Mouse (Mus musculus): ENCODE data around the gene Atoh7. TPM values are rescaled to one million over a fixed set of nuclear protein-coding genes. Genes with fewer than 3 reads are reported as not detected.

Atoh7 gene
- total and polyA plus RNA-seq, 3 experiments = not detected

- H3K9me3 ChIP-seq (replicated peaks; ENCODE audit: insufficient read depth, low read length) = no peaks in the 10 kb centered on the region
- no peak overlapping the region for H3K27ac ChIP-seq (ENCODE audit: control insufficient read depth, low read depth, low read length)
- no peaks in the 10 kb centered on the region; a peak in 1 of 4 replicates for H3K27me3 ChIP-seq (ENCODE audit: control insufficient read depth in 1 of 2, insufficient read depth in 2 of 2, low read length in 2 of 2)
- H3K4me3 ChIP-seq (ENCODE audit: control insufficient read depth in 1 of 2, insufficient read depth in 1 of 2, low read depth in 2 of 2, low read length in 2 of 2) = no peak overlapping the region
- TF ChIP-seq ZKSCAN1 (IDR thresholded peaks at IDR 0.05; ENCODE audit: low read depth, low read length) = no peak
- no peak overlapping the region for H3K9ac ChIP-seq (ENCODE audit: control insufficient read depth, low read depth, low read length, poor library complexity, severe bottlenecking)
- no peaks in the 10 kb centered on the region for H3K4me1 ChIP-seq (ENCODE audit: control insufficient read depth in 1 of 2, insufficient read depth in 2 of 2, low read length in 2 of 2)
- no peaks in the 10 kb centered on the region for H3K79me2 ChIP-seq (ENCODE audit: control insufficient read depth, insufficient read depth, low read length, poor library complexity)
- no peaks in the 10 kb centered on the region for H3K36me3 ChIP-seq (ENCODE audit: control insufficient read depth in 1 of 2, insufficient read depth in 2 of 2, low read length in 2 of 2)
- DNase-seq (ENCODE audit: low read depth, low spot score) = no peak
Observed at GRCm38 (mm10) chr10:63092616-63093550, 6.6 kb upstream of the Atoh7 start.

DNA sequence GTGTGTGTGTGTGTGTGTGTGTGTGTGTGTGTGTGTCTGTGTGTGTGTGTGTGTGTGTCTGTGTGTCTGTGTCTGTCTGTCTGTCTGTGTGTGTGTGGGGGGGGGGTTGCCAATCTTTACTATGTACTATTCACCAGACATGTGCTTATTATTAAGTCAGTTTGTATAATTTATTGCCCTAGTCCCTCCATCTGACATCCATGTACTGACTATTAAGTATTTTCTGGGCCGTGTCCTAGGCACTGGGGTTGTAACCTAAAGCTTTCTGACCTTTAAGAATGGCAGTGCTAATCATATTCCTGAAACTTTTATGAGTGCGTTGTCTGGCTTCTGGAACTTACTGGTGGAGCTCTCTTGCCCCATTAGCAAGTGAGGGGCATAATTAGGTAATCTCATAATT lies 2.7 kb upstream of the Atoh7 start:
- no peak overlapping the region for H3K27ac ChIP-seq (ENCODE audit: control insufficient read depth, low read depth, low read length)
- TF ChIP-seq CTCF (IDR thresholded peaks at IDR 0.05 in 2 of 3, conservative IDR thresholded peaks at IDR 0.05 in 1 of 3; ENCODE audit: control insufficient read depth in 1 of 3, insufficient read depth in 1 of 3, low read depth in 2 of 3, low read length in 3 of 3, poor library complexity in 1 of 3, severe bottlenecking in 1 of 3) (no peak), GATA1 (IDR thresholded peaks at IDR 0.05; ENCODE audit: low read depth, low read length) (no peak), HCFC1 (IDR thresholded peaks at IDR 0.05; ENCODE audit: low read depth, low read length) (no peak), E2F4 (IDR thresholded peaks at IDR 0.05; ENCODE audit: borderline replicate concordance, low read depth, low read length) (no peak), MXI1 (IDR thresholded peaks at IDR 0.05; ENCODE audit: low read depth, low read length) (no peak), CHD1 (IDR thresholded peaks at IDR 0.05; ENCODE audit: low read depth, low read length) (no peak), UBTF (IDR thresholded peaks at IDR 0.05; ENCODE audit: borderline replicate concordance, insufficient read depth, low read depth, low read length) (no peak), GABPA (IDR thresholded peaks at IDR 0.05; ENCODE audit: low read depth, low read length) (no peak), NRF1 (IDR thresholded peaks at IDR 0.05; ENCODE audit: insufficient read depth, low read depth, low read length, poor library complexity, severe bottlenecking) (no peak), NELFE (IDR thresholded peaks at IDR 0.05; ENCODE audit: low read depth, low read length) (no peak), POLR2AphosphoS2 (IDR thresholded peaks at IDR 0.05; ENCODE audit: low read length) (no peak), BHLHE40 (IDR thresholded peaks at IDR 0.05; ENCODE audit: borderline replicate concordance, low read depth, low read length) (no peak)
- H3K9me3 ChIP-seq (replicated peaks; ENCODE audit: insufficient read depth, low read length) = no peaks in the 10 kb centered on the region
- no peaks in the 10 kb centered on the region for H3K79me2 ChIP-seq (ENCODE audit: control insufficient read depth, insufficient read depth, low read length, poor library complexity)
- no peak overlapping the region for H3K9ac ChIP-seq (ENCODE audit: control insufficient read depth, low read depth, low read length, poor library complexity, severe bottlenecking)
- no peak overlapping the region for H3K4me3 ChIP-seq (ENCODE audit: control insufficient read depth in 1 of 2, insufficient read depth in 1 of 2, low read depth in 2 of 2, low read length in 2 of 2)
- H3K36me3 ChIP-seq (ENCODE audit: control insufficient read depth in 1 of 2, insufficient read depth in 2 of 2, low read length in 2 of 2) = no peaks in the 10 kb centered on the region
- H3K4me1 ChIP-seq (ENCODE audit: control insufficient read depth in 1 of 2, insufficient read depth in 2 of 2, low read length in 2 of 2) = no peaks in the 10 kb centered on the region
- H3K27me3 ChIP-seq (ENCODE audit: control insufficient read depth in 1 of 2, insufficient read depth in 2 of 2, low read length in 2 of 2) = no peaks in the 10 kb centered on the region; a peak in 1 of 4 replicates
- DNase-seq (ENCODE audit: low read depth, low spot score) = no peak

Data from MEL (cell line).